Comparison of ENCODE assay signal across 8 mouse cellular contexts in the genomic region with DNA sequence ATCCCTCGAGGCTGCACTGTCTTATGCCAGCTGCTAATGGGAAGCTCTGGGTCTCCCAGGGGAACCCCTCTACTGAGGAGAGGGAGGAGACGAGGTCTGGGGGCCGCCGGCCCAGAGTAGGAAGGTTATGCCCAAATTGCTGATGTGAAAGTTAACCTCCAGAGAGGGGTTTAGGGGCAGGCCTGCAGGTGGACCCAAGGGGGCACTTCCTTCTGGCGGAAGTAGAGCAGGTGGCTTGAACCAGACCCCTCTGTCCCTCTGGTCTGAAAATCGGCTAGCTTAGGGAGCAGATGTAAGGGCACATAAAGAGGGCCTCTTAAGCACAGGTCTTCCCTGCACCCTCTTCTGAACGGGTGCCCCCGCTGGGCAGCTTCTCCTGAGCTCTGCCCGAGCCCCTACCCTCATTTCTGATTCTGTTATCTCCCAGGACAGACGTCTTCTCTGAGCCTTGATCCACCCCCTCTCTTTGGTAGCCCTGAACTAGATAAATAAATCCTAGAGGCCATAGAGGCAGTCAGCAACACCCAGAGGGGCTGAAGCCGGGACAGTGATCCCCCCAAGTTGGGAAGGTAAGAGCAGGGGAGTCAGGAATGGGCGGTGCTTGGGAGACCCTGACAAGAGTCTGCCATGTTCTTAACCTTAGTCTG. TPM values are rescaled to one million over a fixed set of nuclear protein-coding genes. Genes with fewer than 3 reads are reported as not detected.
DNase-seq lines count a peak whose midpoint lies in the region; ATAC-seq and TF ChIP-seq lines count a peak whose summit lies in the region.

No protein-coding gene starts in this region.

- H3K9ac ChIP-seq in heart, embryonic 12.5 days = peak overlapping the region; percentile 63
- 0 out of 2 replicates have a peak overlapping the region, but pooled peaks have one; percentile 34 for H3K9ac ChIP-seq in forebrain, embryonic 15.5 days (replicated peaks)

- TF ChIP-seq CTCF in C2C12 (IDR thresholded peaks at IDR 0.05; ENCODE audit: control insufficient read depth, insufficient read depth, insufficient read length) = no peak

- peaks cover 8% of the 10 kb centered on the region; the same call in 1 of the 2 replicates for H3K36me3 ChIP-seq in heart, embryonic 12.5 days
- peaks cover 53% of the 10 kb centered on the region for H3K36me3 ChIP-seq in C2C12 (ENCODE audit: control insufficient read depth, insufficient read depth)
- no peaks in the 10 kb centered on the region for H3K36me3 ChIP-seq in forebrain, embryonic 15.5 days

- no peak for DNase-seq in heart, adult 11 months
- DNase-seq in cerebellum, adult 9-10 months = no peak
- no peak for DNase-seq in cerebellum, postnatal 10 days
- no peak for DNase-seq in layer of hippocampus, adult 9-10 months (ENCODE audit: low spot score)

- peaks cover 100% of the 10 kb centered on the region for H3K79me2 ChIP-seq in C2C12 (ENCODE audit: control insufficient read depth, insufficient read depth)

- no peaks in the 10 kb centered on the region for H3K9me3 ChIP-seq in heart, embryonic 12.5 days (replicated peaks)
- no peaks in the 10 kb centered on the region for H3K9me3 ChIP-seq in forebrain, embryonic 15.5 days

- WGBS in heart, embryonic 12.5 days = 34% methylated on average over 12 of the region's 12 CpGs
- 55% methylated on average over 12 of the region's 12 CpGs for WGBS in forebrain, embryonic 15.5 days

- no peaks in the 10 kb centered on the region for H3K27me3 ChIP-seq in heart, embryonic 12.5 days (replicated peaks)
- no peaks in the 10 kb centered on the region for H3K27me3 ChIP-seq in C2C12 (ENCODE audit: control insufficient read depth, insufficient read depth, insufficient read length)
- H3K27me3 ChIP-seq in forebrain, embryonic 15.5 days = no peaks in the 10 kb centered on the region

- H3K4me1 ChIP-seq in heart, embryonic 12.5 days (replicated peaks) = peaks cover 88% of the 10 kb centered on the region
- peaks cover 68% of the 10 kb centered on the region for H3K4me1 ChIP-seq in forebrain, embryonic 15.5 days

- peak overlapping the region; percentile 71 for H3K4me2 ChIP-seq in heart, embryonic 12.5 days
- no peak overlapping the region; the same call in 1 of the 2 replicates for H3K4me2 ChIP-seq in forebrain, embryonic 15.5 days (replicated peaks)

- H3K79me3 ChIP-seq in C2C12 (ENCODE audit: low read depth) = peaks cover 89% of the 10 kb centered on the region

- H3K27ac ChIP-seq in heart, embryonic 12.5 days (ENCODE audit: poor library complexity, severe bottlenecking) = peak overlapping the region; percentile 69
- no peak overlapping the region for H3K27ac ChIP-seq in forebrain, embryonic 15.5 days (replicated peaks)

- no peak for ATAC-seq in heart, embryonic 12.5 days (ENCODE audit: insufficient number of reproducible peaks, low FRiP score)
- ATAC-seq in forebrain, embryonic 15.5 days (replicated peaks) = no peak
- ATAC-seq in megakaryocyte-erythroid progenitor cell, adult 5-6 weeks (replicated peaks; ENCODE audit: low FRiP score, low TSS enrichment, poor library complexity, severe bottlenecking) = peak; percentile 25; the same call in 1 of the 2 replicates

- peak overlapping the region; percentile 42 for H3K4me3 ChIP-seq in heart, embryonic 12.5 days
- no peak overlapping the region for H3K4me3 ChIP-seq in C2C12 (ENCODE audit: insufficient read depth, poor library complexity, severe bottlenecking)
- no peak overlapping the region for H3K4me3 ChIP-seq in forebrain, embryonic 15.5 days

- peak overlapping the region; percentile 46 for H3ac ChIP-seq in C2C12 (ENCODE audit: control insufficient read depth, insufficient read length, low read depth)

TF ChIP-seq in C2C12, 6 proteins besides CTCF, POLR2A, EP300 and RAD21:
- TF ChIP-seq MAX (IDR thresholded peaks at IDR 0.05) (no peak), MYOG (IDR thresholded peaks at IDR 0.05; ENCODE audit: control insufficient read depth, extremely low read depth, insufficient read length) (no peak), CEBPB (IDR thresholded peaks at IDR 0.05; ENCODE audit: low read depth) (no peak), FOSL1 (IDR thresholded peaks at IDR 0.05; ENCODE audit: insufficient read depth, low read length, poor library complexity, severe bottlenecking) (no peak), USF1 (IDR thresholded peaks at IDR 0.05; ENCODE audit: low read depth) (no peak), MYOD1 (IDR thresholded peaks at IDR 0.05; ENCODE audit: control insufficient read depth, insufficient read length, low read depth) (no peak)
TF ChIP-seq in C2C12: peak in this region for 0.

RNA-seq across cellular contexts. Expression of gene Hdac7, which starts 18.2 kb away (rescaled TPM):
- polyA plus RNA-seq in heart, embryonic 12.5 days (2016; fragmentation: Nextera tagmentation; extraction: Ambion mirVana) = 27.4 and 27.8 TPM in 2 replicates
- 41.2 TPM for polyA plus RNA-seq in C2C12 (2012; fragmentation: generic; extraction: Trizol)
- 25.9 and 26.6 TPM in 2 replicates for polyA plus RNA-seq in forebrain, embryonic 15.5 days (2015; fragmentation: Nextera tagmentation; extraction: Ambion mirVana)
- total RNA-seq in megakaryocyte-erythroid progenitor cell, adult 5-6 weeks (2014; fragmentation: Nextera tagmentation) = 129 and 194 TPM in 2 replicates
- 24.8 and 35.6 TPM in 2 replicates for total RNA-seq in megakaryocyte-erythroid progenitor cell, adult 5-6 weeks (2017)

RNA-seq across cellular contexts. Expression of gene Slc48a1, which starts 47.7 kb away (rescaled TPM):
- polyA plus RNA-seq in heart, embryonic 12.5 days (2016; fragmentation: Nextera tagmentation; extraction: Ambion mirVana) = 52.9 and 55.0 TPM in 2 replicates
- polyA plus RNA-seq in C2C12 (2012; fragmentation: generic; extraction: Trizol) = 148 TPM
- 64.9 and 66.6 TPM in 2 replicates for polyA plus RNA-seq in forebrain, embryonic 15.5 days (2015; fragmentation: Nextera tagmentation; extraction: Ambion mirVana)
- 91.5 and 112 TPM in 2 replicates for total RNA-seq in megakaryocyte-erythroid progenitor cell, adult 5-6 weeks (2014; fragmentation: Nextera tagmentation)
- 53.7 and 72.6 TPM in 2 replicates for total RNA-seq in megakaryocyte-erythroid progenitor cell, adult 5-6 weeks (2017)

RNA-seq across cellular contexts. Expression of gene Rapgef3, which starts 58.3 kb away (rescaled TPM):
- 22.0 and 22.9 TPM in 2 replicates for polyA plus RNA-seq in heart, embryonic 12.5 days (2016; fragmentation: Nextera tagmentation; extraction: Ambion mirVana)
- polyA plus RNA-seq in C2C12 (2012; fragmentation: generic; extraction: Trizol) = 0.88 TPM
- polyA plus RNA-seq in forebrain, embryonic 15.5 days (2015; fragmentation: Nextera tagmentation; extraction: Ambion mirVana) = 8.6 and 9.0 TPM in 2 replicates
- 12.0 and 13.1 TPM in 2 replicates for total RNA-seq in megakaryocyte-erythroid progenitor cell, adult 5-6 weeks (2014; fragmentation: Nextera tagmentation)
- total RNA-seq in megakaryocyte-erythroid progenitor cell, adult 5-6 weeks (2017) = 6.8 and 8.2 TPM in 2 replicates
